Mouse (Mus musculus): Measurements from ENCODE around the gene Rab9. TPM values are rescaled to one million over a fixed set of nuclear protein-coding genes. Genes with fewer than 3 reads are reported as not detected.

Rab9 gene
- 64.8 and 74.5 TPM in 2 replicates for polyA plus RNA-seq (2021; fragmentation: Nextera tagmentation)
- long read RNA-seq, experiment 1, transcript Rab9-202 (3 exons, 1,447 nt): major isoform, 176 of 181 reads
- long read RNA-seq, experiment 1, partial matches to known transcripts: 0 of 181 reads
- long read RNA-seq, experiment 1, other reads (novel, unspliced or antisense): 5 of 181 reads
- long read RNA-seq, experiment 2, transcript Rab9-202 (3 exons, 1,447 nt): major isoform, 97 of 104 reads
- long read RNA-seq, experiment 2, partial matches to known transcripts: 1 of 104 reads
- long read RNA-seq, experiment 2, other reads (novel, unspliced or antisense): 6 of 104 reads

DNA sequence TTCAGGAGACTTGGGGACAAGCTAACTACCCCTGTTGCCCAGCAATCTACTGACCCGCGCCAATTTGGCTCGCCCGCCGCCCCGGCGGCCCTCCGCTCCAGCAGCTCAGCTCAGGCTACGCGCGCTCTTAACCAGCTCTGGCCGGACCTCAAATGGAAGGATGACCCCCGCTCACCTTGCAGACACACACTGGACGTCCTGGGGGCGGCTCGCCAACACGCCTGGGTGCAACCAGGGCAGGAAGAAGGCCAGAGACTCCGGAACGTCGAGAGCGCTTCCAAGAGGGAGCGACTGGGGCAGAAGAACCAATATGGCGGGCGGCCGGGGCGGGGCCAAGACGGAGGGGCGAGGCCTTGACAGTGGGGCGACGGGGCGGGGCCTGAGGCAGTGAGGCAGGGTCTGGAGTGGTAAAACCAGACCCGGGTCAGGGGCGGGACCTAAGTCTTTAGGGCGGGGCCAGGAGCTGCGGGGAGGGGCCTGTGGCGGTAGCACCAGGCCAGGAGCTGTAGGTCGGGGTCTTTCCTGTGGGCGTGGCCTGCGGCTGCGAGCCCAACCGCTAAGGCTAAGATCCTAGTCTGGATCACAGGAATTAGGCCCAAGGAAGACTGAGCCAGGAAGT, at the start of gene Rab9:
Gene Rab9, minus strand, starts transcription at position 503 of the 619 bp plus-strand sequence.

DNA sequence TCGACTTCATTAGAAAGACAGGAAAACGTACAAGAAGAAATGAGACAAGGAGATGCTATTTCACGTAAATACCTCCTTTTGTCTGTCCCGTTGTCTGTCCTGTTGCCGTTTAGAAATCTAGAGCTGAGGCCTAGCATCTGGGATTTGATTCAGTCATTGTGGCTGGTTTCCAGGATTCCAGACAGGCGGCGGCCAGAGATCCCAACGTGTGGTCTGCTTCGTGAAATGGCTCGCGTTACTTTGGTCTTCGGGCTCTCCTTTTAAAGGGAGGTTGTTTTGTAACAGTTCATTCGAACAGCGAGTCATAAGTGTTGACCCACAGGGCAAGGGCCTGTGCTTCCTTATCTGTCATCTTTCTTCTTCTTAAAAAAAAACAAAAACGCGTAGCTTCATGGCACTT, 38.7 kb upstream of the Rab9 start, which contains the start of gene Tceanc:
Gene Tceanc, minus strand, starts transcription at position 223 of the 400 bp plus-strand sequence.

DNA sequence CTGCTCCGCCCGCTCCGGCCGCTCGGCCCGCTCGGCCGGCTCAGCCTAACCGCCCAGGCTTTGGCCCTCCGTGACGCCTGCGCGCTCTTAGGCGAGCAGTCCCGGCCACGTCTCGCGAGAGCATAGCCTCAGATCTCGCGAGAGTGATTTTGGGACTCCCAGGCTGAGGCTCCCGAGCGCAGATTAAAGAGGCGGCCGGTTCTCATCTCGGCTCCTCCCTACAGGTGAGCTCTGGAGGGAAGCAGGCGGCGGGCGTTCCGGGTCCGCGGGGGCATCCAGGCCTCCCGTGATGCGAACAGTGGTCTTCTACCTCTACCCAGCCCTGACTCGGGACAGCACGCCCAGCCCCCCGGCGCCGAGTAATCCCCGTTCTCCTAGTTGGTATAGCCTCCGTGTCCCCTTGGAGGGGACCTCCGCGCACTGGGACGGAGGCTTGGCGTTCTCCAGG, 39.0 kb downstream of the Rab9 start, which contains the start of gene Ofd1:
Gene Ofd1, minus strand, starts transcription at position 89 of the 448 bp plus-strand sequence.

DNA sequence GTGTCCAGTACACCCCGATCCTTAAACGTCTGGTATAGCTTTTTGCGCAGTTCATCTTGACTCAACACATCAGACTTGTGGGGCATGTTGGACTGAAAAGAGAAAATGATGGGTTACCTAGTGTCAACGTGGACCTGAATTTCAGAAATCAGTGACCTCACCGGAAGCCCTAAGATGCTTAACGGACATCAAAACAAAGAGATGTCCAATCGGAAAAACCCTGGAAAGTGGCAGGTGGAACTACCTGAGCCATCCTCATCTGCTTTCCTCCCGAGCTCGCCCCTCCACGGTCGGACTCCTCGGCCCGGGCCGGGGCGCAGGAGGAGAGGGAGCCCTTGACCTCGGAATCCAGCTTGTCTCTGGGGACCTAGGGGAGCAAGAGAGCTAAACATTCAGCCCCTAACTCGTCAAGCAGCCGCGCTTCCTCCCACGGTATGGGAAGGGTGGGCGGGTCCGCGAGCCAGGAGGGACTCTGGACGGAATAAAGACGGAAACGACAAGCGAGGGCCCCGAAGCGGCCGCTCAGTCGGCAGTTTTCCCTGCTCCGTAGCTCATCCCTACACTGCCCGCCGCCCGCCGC, 39.5 kb downstream of the Rab9 start, which contains the start of gene Trappc2:
Gene Trappc2, plus strand, starts transcription at position 539 of the 580 bp plus-strand sequence.

Other genes with a start within 250 kb of the Rab9 start
- 335 and 456 TPM in 2 replicates for gene Gpm6b, start 241.0 kb downstream of the Rab9 start, polyA plus RNA-seq (2021; fragmentation: Nextera tagmentation)
- 83.1 and 112 TPM in 2 replicates for gene Trappc2, start 39.3 kb downstream of the Rab9 start, polyA plus RNA-seq (2021; fragmentation: Nextera tagmentation)
- gene Ofd1, start 39.2 kb downstream of the Rab9 start, polyA plus RNA-seq (2021; fragmentation: Nextera tagmentation): 1.3 and 1.7 TPM in 2 replicates
- 1.1 and 1.4 TPM in 2 replicates for gene Tceanc, start 38.7 kb upstream of the Rab9 start, polyA plus RNA-seq (2021; fragmentation: Nextera tagmentation)
- gene Egfl6, start 105.9 kb upstream of the Rab9 start, polyA plus RNA-seq (2021; fragmentation: Nextera tagmentation): 1.0 and 2.0 TPM in 2 replicates